Mouse (Mus musculus): ENCODE measurements around the gene Elk3. TPM values are rescaled to one million over a fixed set of nuclear protein-coding genes. Genes with fewer than 3 reads are reported as not detected.

The Elk3 gene
- 10.8 and 14.5 TPM in 2 replicates for polyA plus RNA-seq (2012; rRNA removed; ENCODE audit: low replicate concordance)

GRCm38 (mm10) chr10:93310721-93311411, at the start of gene Elk3:
Gene Elk3, minus strand, starts transcription at chr10:93311135.

Other genes with a start within 250 kb of the Elk3 start
- gene Cfap54, start 229.5 kb downstream of the Elk3 start, polyA plus RNA-seq (2012; rRNA removed; ENCODE audit: low replicate concordance): 0.07 and 0.32 TPM in 2 replicates
- gene Cdk17, start 150.3 kb downstream of the Elk3 start, polyA plus RNA-seq (2012; rRNA removed; ENCODE audit: low replicate concordance): 3.9 and 8.2 TPM in 2 replicates
- gene Lta4h, start 142.3 kb upstream of the Elk3 start, polyA plus RNA-seq (2012; rRNA removed; ENCODE audit: low replicate concordance): 246 and 257 TPM in 2 replicates
- 0.33 and 0.45 TPM in 2 replicates for gene Hal, start 177.6 kb upstream of the Elk3 start, polyA plus RNA-seq (2012; rRNA removed; ENCODE audit: low replicate concordance)
- gene Amdhd1, start 228.9 kb upstream of the Elk3 start, polyA plus RNA-seq (2012; rRNA removed; ENCODE audit: low replicate concordance): 0.08 TPM in 1 of 2 replicates, not detected in the other
- not detected in 2 replicates for gene Ccdc38, start 229.5 kb upstream of the Elk3 start, polyA plus RNA-seq (2012; rRNA removed; ENCODE audit: low replicate concordance)

All from duodenum, adult 2 months (tissue).